Mouse (Mus musculus) cerebellum, postnatal 10 days (tissue): Measurements from ENCODE around the gene Eno3.
A peak's percentile ranks its signal among the peaks of the same experiment; 100 is the strongest.

Source experiments
- DNase-seq, 2 experiments: peaks; one replicate each; pipeline ENCODE4 v3.0.0; 2021; ENCODE audit warnings: mixed read lengths in 2 of 2

The Eno3 gene

DNA sequence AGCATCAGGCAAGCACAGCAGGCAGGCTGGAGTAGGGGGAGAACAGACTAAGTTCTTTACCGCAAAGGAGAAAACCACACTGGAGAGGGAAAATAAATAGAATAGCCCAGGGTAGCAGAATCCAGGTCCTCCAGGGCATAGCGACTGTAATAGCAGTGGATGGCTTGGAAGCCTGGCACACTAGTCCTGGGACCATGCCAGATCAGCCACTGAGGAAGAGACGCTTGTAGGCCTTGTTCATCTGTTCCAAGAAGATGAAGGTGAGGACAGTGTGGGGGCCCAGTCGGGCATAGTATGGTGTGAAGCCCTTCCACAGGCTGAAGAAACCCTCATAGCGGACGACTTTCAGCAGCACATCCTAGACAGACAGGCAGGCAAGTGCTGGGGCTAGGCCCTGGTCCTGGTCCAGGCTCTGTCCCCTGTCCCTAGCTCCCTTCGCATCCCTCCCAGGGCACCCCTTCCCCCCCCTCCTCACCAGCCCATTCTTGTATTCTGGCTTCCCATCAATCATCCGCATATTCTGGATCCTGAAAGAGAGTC is 12.4 kb upstream of the Eno3 start:
- peak in 1 of 2 experiments; percentile 51 for DNase-seq

GRCm38 (mm10) chr11:70645461-70646258 is 11.3 kb upstream of the Eno3 start:
- DNase-seq, result no peak

DNA sequence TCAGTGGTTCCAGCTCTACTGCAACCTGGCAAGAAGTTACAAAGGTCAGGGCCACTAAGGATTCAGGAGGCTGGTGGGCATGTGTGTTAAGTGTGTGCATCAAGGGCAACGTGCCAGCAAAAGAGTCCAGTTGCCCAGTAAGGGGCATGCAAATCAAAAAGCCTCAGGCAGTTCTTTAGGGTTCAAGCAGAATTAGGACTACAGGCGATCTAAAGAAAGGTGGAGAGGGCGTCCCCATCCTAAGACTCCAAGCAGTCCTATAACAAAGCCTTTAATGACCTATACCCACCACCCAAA is 10.8 kb upstream of the Eno3 start:
- peak; percentile 56 to 59 for DNase-seq

GRCm38 (mm10) chr11:70646691-70647650 is 10.0 kb upstream of the Eno3 start, which contains the start of the genes Rnf167 and Slc25a11:
Rnf167 (plus strand) TSS chr11:70647235.
Slc25a11 (minus strand) TSS chr11:70647479.
- DNase-seq, result peak; percentile 98 to 99

DNA sequence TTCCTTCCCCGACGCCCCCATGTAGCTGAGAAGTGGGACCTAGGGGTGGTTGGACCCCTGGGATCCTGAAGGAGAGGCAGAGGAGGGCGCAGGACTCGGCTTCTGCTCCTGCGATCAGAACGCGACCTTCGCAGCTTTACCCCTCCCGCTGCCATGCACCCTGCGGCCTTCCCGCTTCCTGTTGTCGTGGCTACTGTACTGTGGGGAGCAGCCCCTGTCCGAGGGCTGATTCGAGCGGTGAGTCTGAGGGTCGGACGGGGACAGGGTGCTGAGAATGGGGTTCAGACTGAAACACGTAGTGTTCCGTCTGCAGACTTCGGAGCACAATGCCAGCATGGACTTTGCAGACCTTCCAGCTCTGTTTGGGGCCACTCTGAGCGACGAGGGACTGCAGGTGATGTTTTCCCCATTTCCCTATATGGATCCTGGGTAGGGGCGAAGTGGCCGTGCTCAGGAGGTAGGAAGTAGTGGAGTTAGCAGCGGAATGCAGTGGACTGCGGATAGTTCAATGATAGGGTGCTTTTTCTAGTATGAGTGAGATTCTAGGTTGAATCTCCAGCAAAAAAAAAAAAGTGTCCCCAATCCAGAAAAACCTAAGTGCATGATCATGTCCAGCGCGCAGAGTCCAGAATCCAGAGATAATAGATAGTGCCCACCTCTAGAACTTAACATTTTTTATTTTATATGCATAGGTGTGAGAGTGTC is 9.1 kb upstream of the Eno3 start:
- DNase-seq, result peak in 1 of 2 experiments; percentile 46

DNA sequence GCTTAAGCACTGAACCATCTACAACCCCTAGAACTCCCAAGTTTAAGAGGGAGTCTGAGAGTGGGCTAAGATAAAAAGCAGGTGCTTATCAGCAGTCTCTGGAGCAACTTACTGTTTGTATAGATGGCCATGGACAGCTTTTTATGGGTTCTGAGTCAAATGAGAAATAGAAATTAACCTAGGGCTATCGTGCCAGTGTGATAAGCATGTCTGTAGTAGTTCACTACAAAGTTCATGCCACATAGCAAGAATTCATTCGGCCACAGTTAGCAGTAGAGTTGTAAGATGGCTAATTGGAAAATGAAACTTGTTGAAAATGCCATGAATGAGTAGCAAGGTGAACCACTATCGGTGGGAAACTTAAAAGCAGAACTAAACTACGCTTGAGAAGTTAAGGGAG is 8.5 kb upstream of the Eno3 start:
- no peak for DNase-seq

DNA sequence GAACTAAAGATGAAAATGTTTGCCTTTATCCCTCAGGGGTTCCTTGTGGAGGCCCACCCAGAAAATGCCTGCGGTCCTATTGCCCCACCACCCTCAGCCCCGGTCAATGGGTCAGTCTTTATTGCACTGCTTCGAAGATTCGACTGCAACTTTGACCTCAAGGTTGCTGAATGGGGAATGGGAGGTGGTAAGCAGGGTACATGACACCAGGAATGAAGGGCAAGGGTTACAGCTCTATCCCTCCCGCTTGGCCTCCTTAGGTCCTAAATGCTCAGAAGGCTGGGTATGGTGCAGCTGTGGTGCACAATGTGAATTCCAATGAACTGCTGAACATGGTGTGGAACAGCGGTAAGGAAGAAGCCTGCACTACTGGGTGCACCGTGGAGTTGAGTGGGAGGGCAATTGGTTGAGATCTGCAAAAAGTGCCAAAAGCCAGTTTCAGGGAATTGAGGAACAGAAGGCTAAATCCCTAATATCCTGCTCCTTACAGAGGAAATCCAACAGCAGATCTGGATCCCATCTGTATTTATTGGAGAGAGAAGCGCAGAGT is 7.7 kb upstream of the Eno3 start:
- no peak for DNase-seq

- DNase-seq, result no peak
These were observed 6.5 kb upstream of the Eno3 start for GRCm38 (mm10) chr11:70650322-70651175.

DNA sequence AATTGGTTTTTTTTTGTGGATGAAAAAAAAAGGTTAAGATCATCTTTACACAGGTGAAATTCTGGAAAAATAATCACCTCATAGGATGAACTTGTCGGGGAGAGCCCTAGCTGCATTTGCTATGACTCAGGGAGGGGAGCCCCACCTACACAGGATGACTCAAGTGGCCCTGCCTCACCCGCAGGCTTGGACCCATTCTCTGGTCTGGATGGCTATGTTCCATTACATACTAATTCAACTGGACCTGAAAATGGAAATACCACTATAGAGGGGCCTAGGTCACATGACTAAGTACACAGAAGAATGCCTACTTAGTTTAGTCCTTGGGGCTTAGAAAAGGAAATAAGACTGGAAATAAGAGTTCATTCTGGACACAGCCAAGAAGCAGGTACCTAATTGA is 5.6 kb upstream of the Eno3 start:
- no peak for DNase-seq

- DNase-seq, result peak in 1 of 2 experiments; percentile 34
These were observed 4.7 kb upstream of the Eno3 start for GRCm38 (mm10) chr11:70652029-70652883.

DNA sequence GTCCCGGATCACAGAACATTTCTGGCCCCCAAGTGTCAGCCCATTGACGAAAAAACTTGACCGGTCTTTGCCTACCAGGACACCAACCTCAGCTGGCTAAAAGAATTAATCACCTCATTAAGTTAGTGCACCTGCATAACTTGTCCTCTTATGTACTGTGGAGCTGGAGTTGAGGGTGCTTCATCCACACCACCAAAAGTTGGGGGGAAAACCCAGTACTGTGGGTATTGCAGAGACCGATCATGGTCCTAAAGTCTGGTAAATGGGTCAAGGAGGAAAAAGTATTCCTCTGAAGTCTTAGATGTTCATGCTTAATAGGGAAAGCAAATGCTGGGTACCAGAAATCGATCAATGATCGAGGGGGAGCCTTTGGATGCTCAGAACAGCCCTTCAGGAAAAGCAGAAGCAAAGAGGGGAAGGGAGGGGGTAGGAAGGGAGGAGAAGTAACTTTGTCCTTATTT is 4.1 kb upstream of the Eno3 start:
- no peak for DNase-seq

GRCm38 (mm10) chr11:70653345-70654197 is 3.4 kb upstream of the Eno3 start:
- DNase-seq, result peak; percentile 83 to 84

- DNase-seq, result peak; percentile 90 to 91
These were observed 2.6 kb upstream of the Eno3 start, which contains the start of gene Pfn1 for GRCm38 (mm10) chr11:70654198-70654922. Pfn1 (minus strand) TSS chr11:70654644.

- peak; percentile 92 to 95 for DNase-seq
These were observed 2.0 kb upstream of the Eno3 start for GRCm38 (mm10) chr11:70654923-70655570.

- peak; percentile 64 to 67 for DNase-seq
These were observed 1.2 kb upstream of the Eno3 start for GRCm38 (mm10) chr11:70655571-70656455.

GRCm38 (mm10) chr11:70656456-70656927 is 510 bp upstream of the Eno3 start:
- peak; percentile 72 to 74 for DNase-seq

DNA sequence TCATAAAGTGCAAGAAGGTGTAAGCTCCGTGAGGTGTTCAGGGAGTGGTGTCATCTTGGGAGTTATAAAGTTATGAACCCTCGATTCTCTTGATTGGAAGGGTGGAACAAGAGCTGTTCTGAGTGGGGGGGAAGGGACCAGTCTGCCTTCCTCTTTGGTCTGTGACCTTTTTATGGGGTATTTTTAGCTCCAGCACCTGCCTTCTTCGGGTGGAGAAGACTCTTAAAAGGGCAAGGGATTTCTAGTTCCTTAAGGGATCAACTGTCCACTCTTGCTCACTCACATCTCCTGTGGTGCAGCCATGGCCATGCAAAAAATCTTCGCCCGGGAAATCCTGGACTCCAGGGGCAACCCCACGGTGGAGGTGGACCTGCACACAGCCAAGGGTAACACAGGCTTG is 571 bp downstream of the Eno3 start:
- no peak for DNase-seq
